Comparison of ENCODE assay signal across 8 mouse cellular contexts in the genomic region with DNA sequence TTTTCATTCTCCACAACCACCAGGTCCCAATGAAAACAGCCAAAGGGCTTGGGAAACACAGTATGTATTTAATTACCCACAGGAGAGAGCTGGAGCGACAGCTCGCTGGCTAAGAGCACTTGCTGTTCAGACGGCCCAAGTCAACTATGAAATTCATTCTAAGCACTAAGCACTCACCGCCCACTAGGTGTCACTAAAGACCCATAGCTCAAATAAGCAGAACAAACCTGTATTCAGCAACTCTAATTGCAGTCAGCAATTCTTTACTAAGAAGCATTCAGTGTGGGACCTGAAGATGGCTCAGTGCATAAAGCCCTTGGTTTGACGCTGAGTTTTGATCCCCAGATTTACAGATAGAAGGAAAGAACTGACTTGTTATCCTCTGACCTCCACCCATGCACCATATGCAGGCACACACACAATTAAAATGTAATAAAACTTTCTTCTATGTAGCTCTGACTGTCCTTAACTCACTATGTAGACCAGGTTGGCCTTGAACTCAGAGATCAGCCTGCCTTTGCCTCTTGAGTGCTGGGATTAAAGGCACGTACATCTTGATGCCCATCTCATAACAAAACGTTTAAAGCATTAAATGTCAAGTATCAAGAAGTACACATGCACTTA. TPM values are rescaled to one million over a fixed set of nuclear protein-coding genes. Genes with fewer than 3 reads are reported as not detected.
A peak's percentile ranks its signal among the peaks of the same experiment; 100 is the strongest.
DNase-seq lines count a peak whose midpoint lies in the region; ATAC-seq and TF ChIP-seq lines count a peak whose summit lies in the region.

No protein-coding gene starts in this region.

- no peaks in the 10 kb centered on the region for H3K27me3 ChIP-seq in embryonic facial prominence, embryonic 10.5 days (replicated peaks; ENCODE audit: low read depth, poor library complexity, severe bottlenecking)
- no peaks in the 10 kb centered on the region for H3K27me3 ChIP-seq in heart, embryonic 11.5 days (ENCODE audit: control insufficient read depth, insufficient read depth, low read length)
- no peaks in the 10 kb centered on the region for H3K27me3 ChIP-seq in liver, embryonic 12.5 days (replicated peaks)
- H3K27me3 ChIP-seq in neural tube, embryonic 11.5 days (ENCODE audit: control insufficient read depth, insufficient read depth, low read length): no peaks in the 10 kb centered on the region
- H3K27me3 ChIP-seq in testis, adult 2 months (ENCODE audit: control insufficient read depth, insufficient read depth, low read length): no peaks in the 10 kb centered on the region

- no peak overlapping the region for H3K27ac ChIP-seq in embryonic facial prominence, embryonic 10.5 days (replicated peaks)
- H3K27ac ChIP-seq in heart, embryonic 11.5 days (ENCODE audit: low read depth, low read length): no peak overlapping the region
- H3K27ac ChIP-seq in liver, embryonic 12.5 days: no peak overlapping the region
- no peak overlapping the region for H3K27ac ChIP-seq in neural tube, embryonic 11.5 days (ENCODE audit: low read depth, low read length)
- no peak overlapping the region for H3K27ac ChIP-seq in testis, adult 2 months (ENCODE audit: control insufficient read depth, insufficient read depth, low read depth, low read length)

- DNase-seq in CD4-positive, CD25-positive, alpha-beta regulatory T cell, adult 2 months (ENCODE audit: low read depth, low spot score): peak; percentile 92
- peak; percentile 74 for DNase-seq in adrenal gland, adult 2 months
- DNase-seq in embryonic facial prominence, embryonic 10.5 days (ENCODE audit: low spot score): peak; percentile 65
- peak; percentile 79 for DNase-seq in kidney, postnatal 10 days
- peak; percentile 45 for DNase-seq in neural tube, embryonic 11.5 days (ENCODE audit: low spot score)

- peak; percentile 32; the same call in 1 of the 2 replicates for TF ChIP-seq CTCF in testis, adult 2 months (IDR thresholded peaks at IDR 0.05; ENCODE audit: control insufficient read depth, insufficient read depth, insufficient replicate concordance, low read depth, low read length)

- WGBS in embryonic facial prominence, embryonic 10.5 days: 21% methylated on average over 7 of the region's 7 CpGs
- 21% methylated on average over 7 of the region's 7 CpGs for WGBS in heart, embryonic 11.5 days (ENCODE audit: insufficient replicate concordance)
- 20% methylated on average over 7 of the region's 7 CpGs for WGBS in liver, embryonic 12.5 days (ENCODE audit: insufficient replicate concordance)
- 26% methylated on average over 7 of the region's 7 CpGs for WGBS in neural tube, embryonic 11.5 days

- 0 out of 2 replicates have a peak, but pooled peaks have one; percentile 18 for ATAC-seq in heart, embryonic 11.5 days (replicated peaks; ENCODE audit: insufficient number of reproducible peaks, low FRiP score, low TSS enrichment)
- peak; percentile 32; the same call in 1 of the 2 replicates for ATAC-seq in liver, embryonic 12.5 days
- no peak for ATAC-seq in neural tube, embryonic 11.5 days (ENCODE audit: insufficient read depth, low FRiP score, low TSS enrichment)

- no peaks in the 10 kb centered on the region for H3K9me3 ChIP-seq in embryonic facial prominence, embryonic 10.5 days
- H3K9me3 ChIP-seq in heart, embryonic 11.5 days (replicated peaks; ENCODE audit: control insufficient read depth, low read length): no peaks in the 10 kb centered on the region
- no peaks in the 10 kb centered on the region for H3K9me3 ChIP-seq in liver, embryonic 12.5 days (replicated peaks)
- H3K9me3 ChIP-seq in neural tube, embryonic 11.5 days (ENCODE audit: control insufficient read depth, low read length): no peaks in the 10 kb centered on the region

- H3K4me2 ChIP-seq in heart, embryonic 11.5 days: no peak overlapping the region
- H3K4me2 ChIP-seq in liver, embryonic 12.5 days: no peak overlapping the region
- H3K4me2 ChIP-seq in neural tube, embryonic 11.5 days (ENCODE audit: low read depth): no peak overlapping the region

- peaks cover 31% of the 10 kb centered on the region for H3K36me3 ChIP-seq in embryonic facial prominence, embryonic 10.5 days (replicated peaks)
- H3K36me3 ChIP-seq in heart, embryonic 11.5 days (ENCODE audit: control insufficient read depth, insufficient read depth, low read length): peaks cover 11% of the 10 kb centered on the region; the same call in 1 of the 2 replicates
- H3K36me3 ChIP-seq in liver, embryonic 12.5 days: peaks cover 33% of the 10 kb centered on the region
- peaks cover 11% of the 10 kb centered on the region; the same call in 1 of the 2 replicates for H3K36me3 ChIP-seq in neural tube, embryonic 11.5 days (ENCODE audit: control insufficient read depth, insufficient read depth, low read length)
- H3K36me3 ChIP-seq in testis, adult 2 months (ENCODE audit: control insufficient read depth, insufficient read depth, low read length): peaks cover 1% of the 10 kb centered on the region; the same call in 1 of the 2 replicates

- H3K9ac ChIP-seq in heart, embryonic 11.5 days (ENCODE audit: low read depth, low read length): no peak overlapping the region
- no peak overlapping the region for H3K9ac ChIP-seq in liver, embryonic 12.5 days
- H3K9ac ChIP-seq in neural tube, embryonic 11.5 days (ENCODE audit: low read length): no peak overlapping the region

- TF ChIP-seq POLR2A in testis, adult 2 months (IDR thresholded peaks at IDR 0.05; ENCODE audit: control insufficient read depth, low read depth, low read length): no peak

- no peak overlapping the region for H3K4me3 ChIP-seq in embryonic facial prominence, embryonic 10.5 days
- no peak overlapping the region for H3K4me3 ChIP-seq in heart, embryonic 11.5 days (ENCODE audit: low read depth, low read length)
- H3K4me3 ChIP-seq in liver, embryonic 12.5 days: no peak overlapping the region
- no peak overlapping the region for H3K4me3 ChIP-seq in neural tube, embryonic 11.5 days (ENCODE audit: low read depth, low read length)
- no peak overlapping the region for H3K4me3 ChIP-seq in testis, adult 2 months (ENCODE audit: control insufficient read depth, low read depth, low read length)

- H3K4me1 ChIP-seq in embryonic facial prominence, embryonic 10.5 days: no peaks in the 10 kb centered on the region
- H3K4me1 ChIP-seq in heart, embryonic 11.5 days (ENCODE audit: control insufficient read depth, insufficient read depth, low read length): no peaks in the 10 kb centered on the region
- H3K4me1 ChIP-seq in liver, embryonic 12.5 days: no peaks in the 10 kb centered on the region
- no peaks in the 10 kb centered on the region for H3K4me1 ChIP-seq in neural tube, embryonic 11.5 days (ENCODE audit: control insufficient read depth, insufficient read depth, low read length)
- no peaks in the 10 kb centered on the region for H3K4me1 ChIP-seq in testis, adult 2 months (ENCODE audit: control insufficient read depth, insufficient read depth, low read length)

RNA-seq across cellular contexts. Expression of a gene that starts 12.7 kb away (rescaled TPM):
- 10 to 100 TPM; 16.9 to 17.0 TPM for total RNA-seq in adrenal gland, adult 2 months (2021)
- polyA plus RNA-seq in adrenal gland, adult 2 months (2012; rRNA removed): 25.4 and 26.4 TPM in 2 replicates
- 51.7 and 54.6 TPM in 2 replicates for polyA plus RNA-seq in embryonic facial prominence, embryonic 10.5 days (2016; fragmentation: Nextera tagmentation; extraction: Ambion mirVana)
- 23.6 and 28.0 TPM in 2 replicates for polyA plus RNA-seq in heart, embryonic 11.5 days (2014; fragmentation: Nextera tagmentation; extraction: Ambion mirVana)
- polyA plus RNA-seq in liver, embryonic 12.5 days (2016; fragmentation: Nextera tagmentation; extraction: Ambion mirVana): 31.6 and 34.4 TPM in 2 replicates
- polyA plus RNA-seq in neural tube, embryonic 11.5 days (2014; fragmentation: Nextera tagmentation; extraction: Ambion mirVana): 43.3 and 45.9 TPM in 2 replicates
- polyA plus RNA-seq in testis, adult 2 months (2012; rRNA removed): 100 and 115 TPM in 2 replicates

RNA-seq across cellular contexts. Expression of a gene that starts 29.7 kb away (rescaled TPM):
- total RNA-seq in adrenal gland, adult 2 months (2021): 1 to 10 TPM; 1.3 to 3.6 TPM
- polyA plus RNA-seq in adrenal gland, adult 2 months (2012; rRNA removed): 0.54 and 0.91 TPM in 2 replicates
- 3.4 and 3.6 TPM in 2 replicates for polyA plus RNA-seq in embryonic facial prominence, embryonic 10.5 days (2016; fragmentation: Nextera tagmentation; extraction: Ambion mirVana)
- 1.7 and 1.8 TPM in 2 replicates for polyA plus RNA-seq in heart, embryonic 11.5 days (2014; fragmentation: Nextera tagmentation; extraction: Ambion mirVana)
- polyA plus RNA-seq in liver, embryonic 12.5 days (2016; fragmentation: Nextera tagmentation; extraction: Ambion mirVana): 0.33 and 0.37 TPM in 2 replicates
- polyA plus RNA-seq in neural tube, embryonic 11.5 days (2014; fragmentation: Nextera tagmentation; extraction: Ambion mirVana): 1.0 and 1.8 TPM in 2 replicates
- polyA plus RNA-seq in testis, adult 2 months (2012; rRNA removed): 0.30 and 0.32 TPM in 2 replicates
